Mouse (Mus musculus): Measurements from ENCODE around the gene Ptprg.

Gene Ptprg

DNA sequence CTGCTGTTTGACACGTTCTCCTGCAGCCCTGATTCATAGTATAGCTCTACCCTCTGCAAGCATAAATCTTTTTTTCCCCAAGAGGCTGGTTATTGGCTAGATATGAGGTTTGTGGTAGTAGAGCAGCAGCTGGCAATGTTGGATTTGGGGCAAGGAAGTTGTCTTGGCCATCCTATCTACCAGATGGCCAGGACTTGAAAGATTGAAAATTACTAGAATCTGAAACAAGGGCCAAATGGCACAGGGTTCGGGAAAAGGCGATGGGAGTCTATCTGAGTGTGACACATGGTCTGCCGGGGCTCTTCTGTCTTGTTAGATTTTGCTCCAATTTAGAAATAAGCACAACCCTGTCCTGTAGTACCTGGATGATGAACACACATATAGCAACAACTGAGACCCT lies 531.7 kb downstream of the Ptprg start:
- no peak for DNase-seq (ENCODE audit: low spot score in 2 of 2)

DNA sequence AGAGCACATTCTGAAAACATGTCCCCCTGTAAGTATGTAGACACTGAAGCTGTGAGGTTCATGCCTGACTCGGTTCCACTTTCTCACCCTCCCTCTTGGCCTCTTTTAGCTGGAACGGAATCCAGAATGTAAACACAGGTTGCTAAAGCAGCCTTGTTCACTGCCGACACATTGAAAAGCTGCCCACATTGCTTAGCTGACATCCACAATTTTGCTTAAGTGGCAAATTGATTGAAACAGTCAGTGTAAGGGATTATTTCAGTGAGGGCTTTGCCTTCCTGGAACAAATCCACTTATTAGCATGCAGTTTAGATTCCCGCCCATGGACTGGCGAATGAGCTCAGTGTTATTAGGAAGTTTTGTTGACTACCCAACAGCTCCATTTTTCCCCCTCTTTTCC lies 532.8 kb downstream of the Ptprg start:
- DNase-seq (ENCODE audit: low spot score in 2 of 2): no peak

GRCm38 (mm10) chr14:12089954-12090353 lies 536.6 kb downstream of the Ptprg start:
- DNase-seq (ENCODE audit: low spot score in 2 of 2): no peak

DNA sequence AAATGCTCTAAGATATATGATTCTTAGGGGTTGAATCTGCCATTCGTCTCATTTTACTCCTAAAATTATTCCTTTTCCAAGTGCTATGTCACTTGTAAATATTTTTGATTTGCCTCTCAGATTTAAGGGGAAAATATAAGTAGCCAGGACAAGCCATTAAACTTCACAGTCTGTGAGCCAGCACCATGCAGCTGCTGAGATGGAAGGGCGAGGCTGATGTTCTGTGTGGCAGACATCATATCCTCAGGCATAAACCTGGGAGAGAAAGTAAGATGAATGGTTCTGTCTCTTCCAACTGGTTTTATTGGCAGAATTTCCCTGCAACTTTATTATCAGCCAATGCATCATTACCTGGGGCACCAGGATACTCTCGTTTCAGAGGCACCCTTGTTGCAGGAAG lies 538.4 kb downstream of the Ptprg start:
- no peak for DNase-seq (ENCODE audit: low spot score in 2 of 2)

- no peak for DNase-seq (ENCODE audit: low spot score in 2 of 2)
Measured at GRCm38 (mm10) chr14:12099390-12100333, 546.3 kb downstream of the Ptprg start.

DNA sequence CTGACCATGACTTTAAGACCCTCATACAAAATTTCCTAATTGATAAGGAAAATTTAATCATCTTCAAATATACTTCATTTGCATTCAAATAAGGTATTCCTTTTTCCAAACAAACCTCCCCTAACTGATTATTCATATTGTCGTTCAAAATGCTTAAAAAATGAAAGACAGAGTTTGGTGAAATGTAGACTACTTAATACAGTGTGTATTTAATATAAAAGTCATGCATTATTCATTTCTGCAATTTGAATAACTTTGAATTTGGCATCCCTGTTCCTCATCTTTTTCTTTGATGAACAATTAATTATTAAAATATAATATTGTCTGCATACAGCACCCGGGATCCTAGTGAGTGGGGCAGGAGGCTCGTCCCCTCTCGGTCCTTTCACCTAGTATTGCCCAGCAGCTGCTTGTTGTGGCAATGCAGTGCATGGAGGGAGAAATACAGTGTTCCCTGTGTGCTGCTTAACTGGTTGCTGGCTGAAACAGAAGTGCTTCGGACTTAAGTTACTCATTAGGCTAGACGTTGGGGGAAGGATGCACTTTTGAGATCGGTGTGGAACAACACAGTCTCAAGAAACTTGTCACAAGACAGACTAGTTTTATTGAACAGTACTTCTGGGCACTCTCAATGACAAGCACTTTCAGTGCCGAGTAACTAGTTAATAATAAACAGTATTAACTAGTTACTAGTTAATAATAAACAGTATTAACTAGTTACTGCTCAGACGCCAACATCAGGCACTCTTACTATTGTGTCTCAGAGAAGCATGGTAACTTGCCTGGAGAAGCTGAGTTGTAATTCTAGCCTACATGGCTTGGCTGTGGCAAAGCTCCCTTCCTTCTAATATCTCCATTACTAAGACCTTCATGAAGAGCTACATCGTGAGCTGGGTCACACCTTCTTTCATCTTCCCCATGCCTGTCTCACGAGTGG lies 549.3 kb downstream of the Ptprg start:
- DNase-seq (ENCODE audit: low spot score in 2 of 2): no peak

DNA sequence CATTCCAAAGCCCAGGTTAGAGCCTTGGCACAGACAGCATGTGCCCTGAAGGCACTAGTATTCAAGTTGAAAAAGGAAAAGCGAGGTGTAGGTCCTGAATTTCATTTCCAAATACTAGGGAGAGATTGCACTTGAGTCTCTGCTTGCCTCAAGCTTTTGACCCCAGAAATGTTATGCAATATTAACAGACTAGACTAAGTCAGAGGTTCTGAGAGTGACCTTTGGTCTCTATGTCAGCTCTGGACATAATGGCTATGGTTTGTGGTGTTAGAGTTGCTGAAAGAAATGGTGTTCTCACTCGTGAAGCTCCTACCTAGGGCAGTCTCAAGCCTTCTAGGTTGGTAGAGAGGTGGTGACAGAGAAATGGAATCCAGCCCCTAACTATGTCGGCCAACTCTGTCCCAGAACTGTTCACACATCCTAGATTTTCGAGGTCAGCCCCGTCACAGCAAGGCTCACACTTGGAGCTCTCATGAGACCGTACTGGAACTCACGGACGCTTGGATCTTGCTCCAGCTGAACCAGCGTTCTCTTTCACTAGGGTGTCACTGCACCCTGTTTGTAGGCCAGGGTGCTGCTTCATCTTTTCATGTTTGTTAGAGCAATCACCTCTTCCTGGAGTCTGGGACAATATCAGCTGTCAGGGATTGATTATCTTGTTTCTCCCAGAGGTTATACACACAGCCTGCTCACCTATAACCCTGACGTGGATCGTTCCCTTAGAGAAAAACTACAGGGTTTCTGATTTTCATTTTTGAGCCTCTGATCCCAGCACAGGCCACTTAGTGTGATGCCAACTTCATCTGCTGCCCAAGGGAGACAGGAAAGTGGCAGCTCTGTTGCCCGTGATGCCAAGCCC lies 551.2 kb downstream of the Ptprg start:
- no peak for DNase-seq (ENCODE audit: low spot score in 2 of 2)

GRCm38 (mm10) chr14:12105156-12105430 lies 551.8 kb downstream of the Ptprg start:
- no peak for DNase-seq (ENCODE audit: low spot score in 2 of 2)

DNA sequence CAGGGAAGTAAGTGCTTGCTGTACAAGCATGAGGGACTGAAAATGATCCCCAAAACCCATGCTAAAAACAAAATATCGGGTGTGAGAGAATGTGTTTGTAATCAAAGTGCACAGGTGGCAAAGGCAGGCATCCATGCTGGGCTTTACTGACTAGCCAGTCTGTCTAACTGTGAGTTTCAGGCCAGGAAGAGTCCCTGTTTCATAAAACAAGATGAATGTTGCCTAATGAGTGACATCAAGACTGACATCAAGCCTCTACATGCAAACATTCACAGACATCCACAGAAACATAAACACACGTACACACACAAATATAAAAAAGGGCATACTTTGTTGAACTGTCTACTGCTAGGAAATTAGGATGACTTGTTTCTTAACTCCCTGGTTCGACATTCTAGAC lies 552.3 kb downstream of the Ptprg start:
- DNase-seq (ENCODE audit: low spot score in 2 of 2): no peak

- no peak for DNase-seq (ENCODE audit: low spot score in 2 of 2)
Measured at GRCm38 (mm10) chr14:12107459-12107858, 554.1 kb downstream of the Ptprg start.

GRCm38 (mm10) chr14:12107991-12108390 lies 554.7 kb downstream of the Ptprg start:
- no peak for DNase-seq (ENCODE audit: low spot score in 2 of 2)

DNA sequence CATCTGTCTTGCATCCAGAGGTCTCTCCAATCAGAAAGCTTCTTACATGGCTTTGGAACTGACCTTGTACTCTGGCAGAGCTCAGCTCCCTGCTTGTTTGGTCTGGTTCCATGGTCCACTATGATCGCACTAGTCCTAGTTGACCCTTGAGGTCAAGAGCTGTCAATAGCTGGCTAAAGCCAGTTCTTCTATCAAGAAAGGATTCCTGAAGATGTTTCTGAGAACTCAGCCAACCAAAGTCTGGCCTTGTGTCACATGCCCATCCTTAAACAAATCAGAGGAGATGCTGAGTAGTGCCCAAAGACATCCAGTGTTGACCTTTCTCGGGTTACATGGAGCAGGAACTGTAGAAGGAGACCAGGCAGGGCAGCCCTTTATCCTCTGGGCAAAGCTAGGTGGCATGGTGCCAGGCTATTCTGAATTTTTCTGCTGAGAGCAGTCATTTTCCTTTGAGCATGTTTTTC lies 559.2 kb downstream of the Ptprg start:
- DNase-seq (ENCODE audit: low spot score in 2 of 2): no peak

DNA sequence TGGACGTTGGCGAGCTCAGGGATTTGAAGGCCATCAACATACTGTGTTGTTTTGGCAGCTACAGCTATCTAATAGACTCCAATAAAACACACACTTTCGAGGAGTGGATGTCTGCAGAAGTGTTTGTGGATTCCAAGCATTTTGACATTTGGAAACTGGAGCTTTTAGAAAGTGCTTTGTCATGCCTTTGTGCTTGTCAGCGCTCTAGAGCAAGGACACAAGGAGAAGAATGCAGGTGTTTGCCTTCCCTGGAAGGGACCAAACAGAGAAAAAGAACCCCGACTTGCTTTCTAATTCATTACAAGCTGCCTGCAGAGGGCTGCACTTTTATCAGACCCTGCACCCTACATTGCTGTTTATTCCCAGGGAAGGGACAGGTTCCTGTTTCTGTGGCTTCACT lies 560.0 kb downstream of the Ptprg start:
- no peak for DNase-seq (ENCODE audit: low spot score in 2 of 2)

DNA sequence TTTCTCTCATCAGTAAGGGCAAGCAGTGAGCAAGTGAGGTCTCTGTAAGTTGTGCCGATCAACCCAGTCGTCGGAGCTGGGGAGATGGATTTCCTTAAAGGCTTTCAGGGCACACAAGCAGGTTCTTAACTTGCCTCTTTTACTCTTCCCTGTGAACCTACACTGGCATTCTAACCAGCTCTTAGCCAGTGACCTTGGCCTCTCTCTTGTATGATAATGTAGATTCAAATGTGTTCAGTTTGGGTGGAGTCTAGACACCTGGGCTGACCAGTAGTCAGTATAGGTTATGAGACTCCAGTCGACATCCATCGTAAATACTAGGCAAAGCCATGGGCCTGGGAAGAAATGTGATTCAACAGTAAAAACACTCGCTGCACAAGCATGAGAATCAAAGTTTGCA lies 560.7 kb downstream of the Ptprg start:
- DNase-seq (ENCODE audit: low spot score in 2 of 2): no peak

- DNase-seq (ENCODE audit: low spot score in 2 of 2): no peak
Measured at GRCm38 (mm10) chr14:12119260-12119659, 565.9 kb downstream of the Ptprg start.

- no peak for DNase-seq (ENCODE audit: low spot score in 2 of 2)
Measured at GRCm38 (mm10) chr14:12121906-12122305, 568.6 kb downstream of the Ptprg start.

- no peak for DNase-seq (ENCODE audit: low spot score in 2 of 2)
Measured at GRCm38 (mm10) chr14:12124682-12125081, 571.4 kb downstream of the Ptprg start.

DNA sequence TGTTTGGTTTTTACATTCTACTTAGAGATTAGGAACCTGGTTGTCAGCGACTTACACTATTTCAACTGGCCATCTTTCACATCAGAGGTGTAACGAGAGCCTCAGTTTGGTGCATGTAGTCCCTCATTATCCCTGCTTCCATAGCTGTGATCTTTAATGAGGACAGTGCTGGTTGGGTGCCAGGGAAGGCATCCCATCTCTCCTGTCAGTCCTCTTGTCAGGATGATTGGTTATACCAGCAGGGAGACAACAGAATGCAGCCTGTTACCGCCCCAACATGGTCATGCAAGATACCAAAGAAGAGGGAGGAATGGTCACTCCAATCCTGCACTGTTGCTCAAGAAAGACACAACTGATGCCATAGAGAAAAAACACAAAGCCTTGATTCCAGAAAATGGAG lies 574.6 kb downstream of the Ptprg start:
- no peak for DNase-seq (ENCODE audit: low spot score in 2 of 2)

GRCm38 (mm10) chr14:12132046-12132615 lies 578.8 kb downstream of the Ptprg start:
- DNase-seq (ENCODE audit: low spot score in 2 of 2): no peak

- no peak for DNase-seq (ENCODE audit: low spot score in 2 of 2)
Measured at GRCm38 (mm10) chr14:12133163-12133562, 579.8 kb downstream of the Ptprg start.

- DNase-seq (ENCODE audit: low spot score in 2 of 2): no peak
Measured at GRCm38 (mm10) chr14:12134504-12134903, 581.2 kb downstream of the Ptprg start.
